Mouse (Mus musculus) ES-Bruce4 (cell line): Measurements from ENCODE around the gene Atp11a.

Experiments
- CTCF ChIP-seq: IDR thresholded peaks from one replicate; pipeline ENCODE4 v1.8.1; 2011; ENCODE audit warnings: low read depth, low read length
- EP300 ChIP-seq: IDR thresholded peaks from 2 replicates; pipeline ENCODE4 v1.6.1; 2011; ENCODE audit warnings: low read depth, low read length; ENCODE audit not compliant: insufficient read depth

DNA sequence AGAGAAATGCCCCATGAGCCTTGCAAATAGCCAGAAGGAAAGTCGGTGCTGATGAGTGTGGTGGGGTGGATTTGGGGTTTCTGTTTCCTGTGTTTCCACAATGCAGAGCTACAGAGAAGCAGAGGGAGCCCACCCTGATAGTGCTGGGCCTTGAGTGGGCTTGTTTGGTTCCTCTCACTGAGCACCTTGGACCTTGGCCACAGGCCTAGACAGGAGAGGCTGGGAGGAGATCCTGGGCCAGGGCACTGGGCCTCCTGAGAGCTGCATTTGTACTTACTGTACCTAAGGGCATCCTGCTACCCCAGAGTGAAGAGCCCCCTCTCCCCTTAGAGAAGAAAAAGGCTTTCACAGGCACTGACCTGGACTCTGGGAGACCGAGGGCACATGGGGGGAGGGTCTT is 43.4 kb downstream of the Atp11a start:
- TF ChIP-seq CTCF (no peak), EP300 (no peak)
